Mouse (Mus musculus): Measurements from ENCODE around the gene Mapk12.

Mapk12 gene

GRCm38 (mm10) chr15:89137378-89138045, 3.0 kb downstream of the Mapk12 start:
- no peak for DNase-seq (ENCODE audit: low read depth)

GRCm38 (mm10) chr15:89136461-89137155, 3.9 kb downstream of the Mapk12 start:
- DNase-seq (ENCODE audit: low read depth), result no peak

GRCm38 (mm10) chr15:89131316-89131715, 9.2 kb downstream of the Mapk12 start:
- DNase-seq (ENCODE audit: low read depth), result peak; percentile 70

GRCm38 (mm10) chr15:89130245-89130644, 10.3 kb downstream of the Mapk12 start:
- DNase-seq (ENCODE audit: low read depth), result no peak

- DNase-seq (ENCODE audit: low read depth), result peak; percentile 70
Measured at GRCm38 (mm10) chr15:89128382-89129350, 11.8 kb downstream of the Mapk12 start, which contains the start of gene Hdac10. Gene Hdac10 (minus strand): TSS chr15:89128700.

GRCm38 (mm10) chr15:89127364-89127940, 13.1 kb downstream of the Mapk12 start:
- no peak for DNase-seq (ENCODE audit: low read depth)

GRCm38 (mm10) chr15:89126622-89127021, 13.9 kb downstream of the Mapk12 start:
- DNase-seq (ENCODE audit: low read depth), result no peak

GRCm38 (mm10) chr15:89125351-89125750, 15.2 kb downstream of the Mapk12 start:
- DNase-seq (ENCODE audit: low read depth), result no peak

- no peak for DNase-seq (ENCODE audit: low read depth)
Measured at GRCm38 (mm10) chr15:89124312-89124711, 16.2 kb downstream of the Mapk12 start.

GRCm38 (mm10) chr15:89123595-89123994, 16.9 kb downstream of the Mapk12 start:
- no peak for DNase-seq (ENCODE audit: low read depth)

- DNase-seq (ENCODE audit: low read depth), result peak; percentile 93
Measured at GRCm38 (mm10) chr15:89122649-89123366, 17.7 kb downstream of the Mapk12 start, which contains the start of gene Tubgcp6. Gene Tubgcp6 (minus strand): TSS chr15:89123112.

GRCm38 (mm10) chr15:89118007-89118406, 22.5 kb downstream of the Mapk12 start:
- no peak for DNase-seq (ENCODE audit: low read depth)

- DNase-seq (ENCODE audit: low read depth), result no peak
Measured at GRCm38 (mm10) chr15:89110147-89110546, 30.4 kb downstream of the Mapk12 start.

- DNase-seq (ENCODE audit: low read depth), result no peak
Measured at GRCm38 (mm10) chr15:89106976-89107375, 33.5 kb downstream of the Mapk12 start.

- no peak for DNase-seq (ENCODE audit: low read depth)
Measured at GRCm38 (mm10) chr15:89106073-89106472, 34.4 kb downstream of the Mapk12 start.

- DNase-seq (ENCODE audit: low read depth), result no peak
Measured at GRCm38 (mm10) chr15:89104425-89104824, 36.1 kb downstream of the Mapk12 start.

- no peak for DNase-seq (ENCODE audit: low read depth)
Measured at GRCm38 (mm10) chr15:89103921-89104320, 36.6 kb downstream of the Mapk12 start.

GRCm38 (mm10) chr15:89102646-89103045, 37.9 kb downstream of the Mapk12 start:
- no peak for DNase-seq (ENCODE audit: low read depth)

GRCm38 (mm10) chr15:89100823-89101222, 39.7 kb downstream of the Mapk12 start:
- no peak for DNase-seq (ENCODE audit: low read depth)

GRCm38 (mm10) chr15:89098616-89099015, 41.9 kb downstream of the Mapk12 start:
- no peak for DNase-seq (ENCODE audit: low read depth)

- DNase-seq (ENCODE audit: low read depth), result no peak
Measured at GRCm38 (mm10) chr15:89097450-89097849, 43.1 kb downstream of the Mapk12 start.
